Mouse (Mus musculus) lung, postnatal 36 days (tissue): ENCODE data around the gene Slc17a6.
"Not testable (repeated sequence)": the region's sequence is repeated elsewhere in the genome, so short reads cannot be mapped to it uniquely, and the experiment has no call there.

Experiments used
- DNase-seq: peaks from one replicate; pipeline ENCODE4 v3.0.0; 2022; ENCODE audit warnings: mixed read lengths

Gene Slc17a6

DNA sequence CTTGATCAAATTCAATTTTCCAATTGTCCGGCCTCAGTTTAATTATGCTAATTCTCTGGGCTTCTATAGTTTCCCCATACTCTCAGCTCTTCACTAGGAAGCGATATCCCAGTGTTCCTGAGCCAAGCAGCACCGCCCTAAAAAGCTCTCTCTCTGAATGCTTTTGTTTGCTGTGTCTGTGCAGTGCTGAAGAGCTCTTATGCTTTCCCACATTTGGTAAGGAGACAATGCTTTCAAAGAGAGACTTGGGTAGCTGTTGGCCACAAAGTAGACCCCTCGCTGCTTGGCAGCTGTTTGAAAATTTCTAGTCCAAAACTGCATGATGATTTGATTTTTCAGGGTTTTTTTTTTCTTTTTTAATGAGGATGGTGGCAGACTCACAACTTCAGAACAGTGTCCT, 72.6 kb downstream of the Slc17a6 start:
- DNase-seq, result no peak

DNA sequence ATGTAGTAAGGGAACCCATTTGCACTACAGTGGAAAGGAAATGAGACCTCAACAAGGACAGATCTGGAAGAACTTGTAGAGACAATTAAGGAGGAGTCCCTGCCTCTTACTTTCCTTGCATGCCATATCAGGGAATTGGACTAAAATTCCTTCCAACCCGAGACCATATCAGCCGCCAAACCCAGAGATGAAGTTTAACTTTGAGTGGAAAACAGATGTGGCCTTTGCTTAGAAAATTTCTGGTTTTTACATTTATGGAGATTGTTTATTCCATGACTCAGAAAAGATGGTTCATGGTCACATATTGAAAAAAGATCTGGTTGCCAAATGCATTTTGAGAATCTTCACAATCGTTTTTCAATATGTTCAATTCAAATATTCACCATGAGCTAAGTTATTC, 87.7 kb downstream of the Slc17a6 start:
- DNase-seq, result no peak

DNA sequence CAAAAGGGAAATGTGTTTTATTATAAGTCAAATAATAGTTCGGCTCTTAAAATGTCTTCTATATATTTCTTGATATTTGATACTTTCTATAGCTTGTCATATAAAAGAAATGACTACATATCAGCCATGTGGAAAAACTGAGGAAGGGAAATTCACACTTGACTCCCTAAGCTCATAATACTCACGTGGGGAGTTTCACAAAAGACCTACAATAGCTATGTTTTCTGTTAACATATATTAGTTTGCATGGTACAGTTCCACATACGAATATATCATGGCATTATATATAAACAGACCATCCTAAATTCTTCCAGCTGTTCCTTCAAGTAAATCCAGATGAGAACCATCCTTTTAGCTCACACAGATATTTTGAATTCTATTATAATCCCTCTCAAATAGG, 88.5 kb downstream of the Slc17a6 start:
- not testable (repeated sequence) for DNase-seq

DNA sequence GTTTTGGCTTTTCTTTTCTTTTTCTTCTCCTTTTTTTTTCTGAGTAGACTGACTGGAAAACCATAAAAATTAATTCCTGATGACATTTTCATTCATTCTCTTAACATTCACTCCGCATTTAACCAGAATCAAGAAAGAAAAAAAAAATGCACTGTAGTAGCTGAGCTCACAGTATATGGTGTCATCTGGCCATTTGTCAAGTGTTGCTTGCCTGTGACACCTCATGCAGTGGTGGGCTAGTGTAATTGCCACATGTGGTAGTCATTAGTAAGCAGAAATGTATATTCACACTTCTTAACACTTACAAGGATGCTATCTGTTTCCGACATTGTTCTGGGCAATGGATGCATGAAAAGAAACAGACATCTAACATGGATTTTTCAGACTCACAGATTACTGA, 94.0 kb downstream of the Slc17a6 start:
- DNase-seq, result no peak
